Mouse (Mus musculus) E14TG2a.4 (cell line): ENCODE data around the gene Olfr469.

Source experiments
- CTCF ChIP-seq: conservative IDR thresholded peaks from 2 replicates; pipeline ENCODE4 v1.5.1; 2014; ENCODE audit warnings: low read length
- NANOG ChIP-seq: IDR thresholded peaks from 2 replicates; pipeline ENCODE4 v1.6.1; 2014; ENCODE audit warnings: borderline replicate concordance, low read length, mixed read lengths

DNA sequence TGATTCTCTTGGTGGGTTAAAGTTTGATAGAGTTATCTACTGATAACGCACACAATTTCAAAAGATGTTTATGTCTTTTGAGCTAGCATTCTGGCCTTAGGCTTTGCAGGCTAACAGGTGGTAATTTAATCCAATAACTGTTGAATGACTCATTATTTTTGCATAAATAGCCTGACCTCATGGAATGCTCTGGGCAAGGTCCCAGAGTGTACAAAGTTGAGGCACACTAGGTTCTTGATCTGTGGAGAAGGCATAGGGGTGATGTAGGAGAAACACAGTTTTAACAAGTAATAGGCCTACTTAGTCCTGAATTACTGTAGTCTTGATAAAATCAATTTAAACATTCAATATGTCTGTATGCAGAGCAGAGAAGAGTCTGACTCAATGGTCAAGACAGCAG is 47.1 kb downstream of the Olfr469 start:
- TF ChIP-seq NANOG = no peak
- TF ChIP-seq CTCF = no peak
